Mouse (Mus musculus) small intestine, adult 2 months (tissue): Measurements from ENCODE around the gene Appbp2. TPM values are rescaled to one million over a fixed set of nuclear protein-coding genes. Genes with fewer than 3 reads are reported as not detected.

Experiments
- H3K27ac ChIP-seq: fragments of 200-500 bp; 2 replicates; pipeline ENCODE4 v1.5.1; 2012; ENCODE audit warnings: low read depth, low read length, control low read depth, inconsistent platforms; ENCODE audit not compliant: insufficient read depth
- H3K27me3 ChIP-seq: fragments of 200-500 bp; 2 replicates; pipeline ENCODE4 v1.6.1; 2012; ENCODE audit warnings: mild to moderate bottlenecking, moderate library complexity, low read length, inconsistent platforms; ENCODE audit not compliant: control insufficient read depth, insufficient read depth
- H3K36me3 ChIP-seq: fragments of 200-500 bp; 2 replicates; pipeline ENCODE4 v1.6.1; 2012; ENCODE audit warnings: mild to moderate bottlenecking, low read length, control low read depth, inconsistent platforms; ENCODE audit not compliant: control insufficient read depth, insufficient read depth
- H3K4me1 ChIP-seq: fragments of 200-500 bp; 2 replicates; pipeline ENCODE4 v1.6.1; 2012; ENCODE audit warnings: low read length, inconsistent platforms, mixed read lengths; ENCODE audit not compliant: control insufficient read depth, insufficient read depth, insufficient read length
- H3K4me3 ChIP-seq: fragments of 200-500 bp; 2 replicates; pipeline ENCODE4 v1.5.1; 2012; ENCODE audit warnings: low read depth, mild to moderate bottlenecking, control low read depth, inconsistent platforms, low read length, moderate library complexity
- CTCF ChIP-seq: fragments of 200-500 bp; IDR thresholded peaks from 2 replicates; pipeline ENCODE4 v1.5.1; 2012; ENCODE audit warnings: low read depth, mild to moderate bottlenecking, control low read depth, inconsistent platforms, low read length, moderate library complexity, mixed read lengths; ENCODE audit not compliant: insufficient replicate concordance, insufficient read length; ENCODE audit errors: extremely low read depth
- POLR2A ChIP-seq: fragments of 200-500 bp; IDR thresholded peaks from 2 replicates; pipeline ENCODE4 v1.6.1; 2012; ENCODE audit warnings: low read depth, mild to moderate bottlenecking, control low read depth, inconsistent platforms, low read length, moderate library complexity
- WGBS: fragments of 180-500 bp; shearing (Covaris S2); methylation state at CpG from one replicate; pipeline ENCODE4 v1.1.7; 2018; 5-methylcytosine and 5-hydroxymethylcytosine counted together
- polyA plus RNA-seq: library from polyadenylated mRNA; depleted of rRNA; stranded (reverse); fragments of >200 nt; gene quantifications from 2 replicates; pipeline ENCODE4 v1.2.3, GENCODE M21; 2012

The Appbp2 gene
- polyA plus RNA-seq, 1 experiment = 4.7 TPM

GRCm38 (mm10) chr11:85196046-85196445, 38.9 kb downstream of the Appbp2 start:
- Histone ChIP-seq H3K4me3 (no peak overlapping the region), H3K27ac (no peak overlapping the region), H3K4me1 (no peaks in the 10 kb centered on the region), H3K27me3 (no peaks in the 10 kb centered on the region), H3K36me3 (peaks cover 69% of the 10 kb centered on the region)
- 91% methylated on average over 9 of the region's 9 CpGs for WGBS
- TF ChIP-seq CTCF (no peak), POLR2A (no peak)

- Histone ChIP-seq H3K27me3 (no peaks in the 10 kb centered on the region), H3K27ac (no peak overlapping the region), H3K36me3 (peaks cover 70% of the 10 kb centered on the region), H3K4me3 (no peak overlapping the region), H3K4me1 (no peaks in the 10 kb centered on the region)
- 94% methylated on average over 11 of the region's 11 CpGs for WGBS
- no peak for TF ChIP-seq CTCF
- no peak for TF ChIP-seq POLR2A
These were observed 40.7 kb downstream of the Appbp2 start for GRCm38 (mm10) chr11:85194206-85194605.

GRCm38 (mm10) chr11:85190741-85191140, 44.2 kb downstream of the Appbp2 start:
- Histone ChIP-seq H3K36me3 (peaks cover 49% of the 10 kb centered on the region), H3K4me3 (no peak overlapping the region), H3K27me3 (no peaks in the 10 kb centered on the region), H3K4me1 (no peaks in the 10 kb centered on the region), H3K27ac (no peak overlapping the region)
- TF ChIP-seq CTCF (no peak), POLR2A (no peak)
- WGBS = 92% methylated on average over 12 of the region's 12 CpGs

GRCm38 (mm10) chr11:85189110-85189509, 45.8 kb downstream of the Appbp2 start:
- Histone ChIP-seq H3K27me3 (no peaks in the 10 kb centered on the region), H3K36me3 (peaks cover 35% of the 10 kb centered on the region), H3K4me3 (no peak overlapping the region), H3K27ac (no peak overlapping the region), H3K4me1 (no peaks in the 10 kb centered on the region)
- WGBS = 83% methylated on average over 4 of the region's 4 CpGs
- TF ChIP-seq POLR2A = no peak
- TF ChIP-seq CTCF = no peak

GRCm38 (mm10) chr11:85184839-85185238, 50.1 kb downstream of the Appbp2 start:
- H3K27me3 ChIP-seq = no peaks in the 10 kb centered on the region
- WGBS = 85% methylated on average over 6 of the region's 6 CpGs
- H3K4me3 ChIP-seq = no peak overlapping the region
- peaks cover 7% of the 10 kb centered on the region for H3K36me3 ChIP-seq
- no peak overlapping the region for H3K27ac ChIP-seq
- peaks cover 5% of the 10 kb centered on the region; the same call in 1 of the 2 replicates for H3K4me1 ChIP-seq
- TF ChIP-seq CTCF (no peak), POLR2A (no peak)

- Histone ChIP-seq H3K36me3 (0 out of 2 replicates have a peak, but pooled peaks cover under 1% of the 10 kb centered on the region), H3K4me3 (no peak overlapping the region), H3K27ac (no peak overlapping the region), H3K4me1 (peaks cover 5% of the 10 kb centered on the region; the same call in 1 of the 2 replicates), H3K27me3 (no peaks in the 10 kb centered on the region)
- TF ChIP-seq POLR2A = no peak
- peak; percentile 50; the same call in 1 of the 2 replicates for TF ChIP-seq CTCF
- WGBS = 82% methylated on average over 5 of the region's 5 CpGs
These were observed 50.8 kb downstream of the Appbp2 start for GRCm38 (mm10) chr11:85184082-85184481.

GRCm38 (mm10) chr11:85183284-85183779, 51.6 kb downstream of the Appbp2 start:
- Histone ChIP-seq H3K4me3 (peak overlapping the region; percentile 57), H3K27me3 (no peaks in the 10 kb centered on the region), H3K4me1 (peaks cover 5% of the 10 kb centered on the region; the same call in 1 of the 2 replicates), H3K36me3 (no peaks in the 10 kb centered on the region), H3K27ac (no peak overlapping the region)
- TF ChIP-seq CTCF (no peak), POLR2A (no peak)
- WGBS = 20% methylated on average over 13 of the region's 13 CpGs
